Mouse (Mus musculus): ENCODE measurements around the gene Hmga1b. TPM values are rescaled to one million over a fixed set of nuclear protein-coding genes. Genes with fewer than 3 reads are reported as not detected.

Gene Hmga1b
- polyA plus RNA-seq, 1 experiment from 2014 or later, result 2.8 TPM

- H3K27me3 ChIP-seq (ENCODE audit: control insufficient read depth, insufficient read depth, low read depth, low read length), result no peaks in the 10 kb centered on the region
- H3K9ac ChIP-seq (ENCODE audit: low read depth, low read length), result no peak overlapping the region
- ATAC-seq, result no peak
- WGBS, result 92% methylated on average over 4 of the region's 4 CpGs
- no peak overlapping the region for H3K27ac ChIP-seq (ENCODE audit: low read length)
- no peak overlapping the region for H3K4me3 ChIP-seq (ENCODE audit: low read depth, low read length)
- no peak overlapping the region for H3K4me2 ChIP-seq (ENCODE audit: low read length)
- H3K4me1 ChIP-seq (ENCODE audit: control insufficient read depth, insufficient read depth, low read length), result peaks cover 10% of the 10 kb centered on the region
- no peaks in the 10 kb centered on the region for H3K9me3 ChIP-seq (replicated peaks; ENCODE audit: control insufficient read depth, low read length, poor library complexity, severe bottlenecking)
- peaks cover 42% of the 10 kb centered on the region for H3K36me3 ChIP-seq (ENCODE audit: control insufficient read depth, insufficient read depth, low read length)
These were observed 26.8 kb downstream of the Hmga1b start for GRCm38 (mm10) chr11:120789355-120789754.

- no peak for ATAC-seq
- Histone ChIP-seq H3K4me3 (ENCODE audit: low read depth, low read length) (no peak overlapping the region), H3K4me1 (ENCODE audit: control insufficient read depth, insufficient read depth, low read length) (peaks cover 12% of the 10 kb centered on the region), H3K9me3 (replicated peaks; ENCODE audit: control insufficient read depth, low read length, poor library complexity, severe bottlenecking) (no peaks in the 10 kb centered on the region), H3K9ac (ENCODE audit: low read depth, low read length) (no peak overlapping the region), H3K36me3 (ENCODE audit: control insufficient read depth, insufficient read depth, low read length) (peaks cover 42% of the 10 kb centered on the region), H3K27me3 (ENCODE audit: control insufficient read depth, insufficient read depth, low read depth, low read length) (no peaks in the 10 kb centered on the region), H3K27ac (ENCODE audit: low read length) (no peak overlapping the region), H3K4me2 (ENCODE audit: low read length) (no peak overlapping the region)
- 91% methylated on average over 3 of the region's 3 CpGs for WGBS
These were observed 27.2 kb downstream of the Hmga1b start for GRCm38 (mm10) chr11:120789810-120790209.

GRCm38 (mm10) chr11:120792652-120793051, 30.1 kb downstream of the Hmga1b start:
- H3K4me1 ChIP-seq (ENCODE audit: control insufficient read depth, insufficient read depth, low read length), result peaks cover 13% of the 10 kb centered on the region
- no peak for ATAC-seq
- peaks cover 32% of the 10 kb centered on the region for H3K36me3 ChIP-seq (ENCODE audit: control insufficient read depth, insufficient read depth, low read length)
- no peaks in the 10 kb centered on the region for H3K9me3 ChIP-seq (replicated peaks; ENCODE audit: control insufficient read depth, low read length, poor library complexity, severe bottlenecking)
- no peak overlapping the region for H3K4me3 ChIP-seq (ENCODE audit: low read depth, low read length)
- 95% methylated on average over 9 of the region's 9 CpGs for WGBS
- H3K27ac ChIP-seq (ENCODE audit: low read length), result no peak overlapping the region
- H3K4me2 ChIP-seq (ENCODE audit: low read length), result no peak overlapping the region
- H3K27me3 ChIP-seq (ENCODE audit: control insufficient read depth, insufficient read depth, low read depth, low read length), result no peaks in the 10 kb centered on the region
- no peak overlapping the region for H3K9ac ChIP-seq (ENCODE audit: low read depth, low read length)

- Histone ChIP-seq H3K4me3 (ENCODE audit: low read depth, low read length) (peak within 1 kb of the TSS; percentile 84), H3K9me3 (replicated peaks; ENCODE audit: control insufficient read depth, low read length, poor library complexity, severe bottlenecking) (no peaks in the 10 kb centered on the region), H3K27me3 (ENCODE audit: control insufficient read depth, insufficient read depth, low read depth, low read length) (no peaks in the 10 kb centered on the region), H3K9ac (ENCODE audit: low read depth, low read length) (peak within 1 kb of the TSS; percentile 85), H3K4me1 (ENCODE audit: control insufficient read depth, insufficient read depth, low read length) (peaks cover 18% of the 10 kb centered on the region), H3K4me2 (ENCODE audit: low read length) (peak within 1 kb of the TSS; percentile 95), H3K36me3 (ENCODE audit: control insufficient read depth, insufficient read depth, low read length) (peaks cover 11% of the 10 kb centered on the region), H3K27ac (ENCODE audit: low read length) (peak within 1 kb of the TSS; percentile 80)
- peak; percentile 91 for ATAC-seq
- WGBS, result 3% methylated on average over 59 of the region's 59 CpGs
These were observed 33.4 kb downstream of the Hmga1b start, which contains the start of gene Dus1l for GRCm38 (mm10) chr11:120795756-120796613. Gene Dus1l (minus strand): TSS chr11:120796403.

- 24% methylated on average over 8 of the region's 8 CpGs for WGBS
- Histone ChIP-seq H3K4me2 (ENCODE audit: low read length) (peak overlapping the region; percentile 41), H3K9ac (ENCODE audit: low read depth, low read length) (peak overlapping the region; percentile 43), H3K4me3 (ENCODE audit: low read depth, low read length) (peak overlapping the region; percentile 84; the same call in 1 of the 2 replicates), H3K27me3 (ENCODE audit: control insufficient read depth, insufficient read depth, low read depth, low read length) (no peaks in the 10 kb centered on the region), H3K36me3 (ENCODE audit: control insufficient read depth, insufficient read depth, low read length) (peaks cover 11% of the 10 kb centered on the region), H3K4me1 (ENCODE audit: control insufficient read depth, insufficient read depth, low read length) (peaks cover 18% of the 10 kb centered on the region), H3K9me3 (replicated peaks; ENCODE audit: control insufficient read depth, low read length, poor library complexity, severe bottlenecking) (no peaks in the 10 kb centered on the region), H3K27ac (ENCODE audit: low read length) (peak overlapping the region; percentile 80)
- peak; percentile 11; the same call in 1 of the 2 replicates for ATAC-seq
These were observed 34.0 kb downstream of the Hmga1b start for GRCm38 (mm10) chr11:120796614-120796946.

- peaks cover 4% of the 10 kb centered on the region; the same call in 1 of the 2 replicates for H3K36me3 ChIP-seq (ENCODE audit: control insufficient read depth, insufficient read depth, low read length)
- no peak overlapping the region for H3K4me3 ChIP-seq (ENCODE audit: low read depth, low read length)
- H3K4me2 ChIP-seq (ENCODE audit: low read length), result no peak overlapping the region
- no peaks in the 10 kb centered on the region for H3K27me3 ChIP-seq (ENCODE audit: control insufficient read depth, insufficient read depth, low read depth, low read length)
- H3K27ac ChIP-seq (ENCODE audit: low read length), result no peak overlapping the region
- peaks cover 18% of the 10 kb centered on the region for H3K4me1 ChIP-seq (ENCODE audit: control insufficient read depth, insufficient read depth, low read length)
- ATAC-seq, result no peak
- WGBS, result 95% methylated on average over 3 of the region's 3 CpGs
- H3K9ac ChIP-seq (ENCODE audit: low read depth, low read length), result no peak overlapping the region
- H3K9me3 ChIP-seq (replicated peaks; ENCODE audit: control insufficient read depth, low read length, poor library complexity, severe bottlenecking), result no peaks in the 10 kb centered on the region
These were observed 35.6 kb downstream of the Hmga1b start for GRCm38 (mm10) chr11:120798244-120798643.

GRCm38 (mm10) chr11:120799316-120799890, 36.8 kb downstream of the Hmga1b start:
- Histone ChIP-seq H3K27me3 (ENCODE audit: control insufficient read depth, insufficient read depth, low read depth, low read length) (no peaks in the 10 kb centered on the region), H3K4me1 (ENCODE audit: control insufficient read depth, insufficient read depth, low read length) (peaks cover 18% of the 10 kb centered on the region), H3K4me3 (ENCODE audit: low read depth, low read length) (no peak overlapping the region), H3K9me3 (replicated peaks; ENCODE audit: control insufficient read depth, low read length, poor library complexity, severe bottlenecking) (no peaks in the 10 kb centered on the region), H3K9ac (ENCODE audit: low read depth, low read length) (no peak overlapping the region; the same call in 1 of the 2 replicates), H3K27ac (ENCODE audit: low read length) (no peak overlapping the region; the same call in 1 of the 2 replicates), H3K4me2 (ENCODE audit: low read length) (no peak overlapping the region; the same call in 1 of the 2 replicates), H3K36me3 (ENCODE audit: control insufficient read depth, insufficient read depth, low read length) (no peaks in the 10 kb centered on the region)
- ATAC-seq, result no peak
- WGBS, result 64% methylated on average over 6 of the region's 6 CpGs

- peak overlapping the region; percentile 36; the same call in 1 of the 2 replicates for H3K27ac ChIP-seq (ENCODE audit: low read length)
- peaks cover 11% of the 10 kb centered on the region for H3K4me1 ChIP-seq (ENCODE audit: control insufficient read depth, insufficient read depth, low read length)
- H3K4me3 ChIP-seq (ENCODE audit: low read depth, low read length), result no peak overlapping the region
- no peak overlapping the region for H3K9ac ChIP-seq (ENCODE audit: low read depth, low read length)
- no peaks in the 10 kb centered on the region for H3K36me3 ChIP-seq (ENCODE audit: control insufficient read depth, insufficient read depth, low read length)
- no peaks in the 10 kb centered on the region for H3K27me3 ChIP-seq (ENCODE audit: control insufficient read depth, insufficient read depth, low read depth, low read length)
- no peaks in the 10 kb centered on the region for H3K9me3 ChIP-seq (replicated peaks; ENCODE audit: control insufficient read depth, low read length, poor library complexity, severe bottlenecking)
- peak overlapping the region; percentile 27 for H3K4me2 ChIP-seq (ENCODE audit: low read length)
- 13% methylated on average over 10 of the region's 10 CpGs for WGBS
- ATAC-seq, result peak; percentile 51; the same call in 1 of the 2 replicates
These were observed 37.7 kb downstream of the Hmga1b start for GRCm38 (mm10) chr11:120800061-120800904.

Measured in midbrain, embryonic 16.5 days (tissue).